Mouse (Mus musculus) right cerebral cortex, postnatal 25 days (tissue): Measurements from ENCODE around the gene Gfpt1.
A peak's percentile ranks its signal among the peaks of the same experiment; 100 is the strongest.
"Not testable (repeated sequence)": the region's sequence is repeated elsewhere in the genome, so short reads cannot be mapped to it uniquely, and the experiment has no call there.

Experiments used
- DNase-seq: peaks from one replicate; pipeline ENCODE4 v3.0.0; 2022

Gene Gfpt1

GRCm38 (mm10) chr6:87042337-87043130 is at the start of gene Gfpt1:
Gfpt1 (plus strand) TSS chr6:87042846.
- peak; percentile 97 for DNase-seq

- no peak for DNase-seq
These were observed 48.4 kb upstream of the Gfpt1 start for GRCm38 (mm10) chr6:86994254-86994653.

- DNase-seq = peak; percentile 32
These were observed 45.9 kb upstream of the Gfpt1 start for GRCm38 (mm10) chr6:86996629-86997307.

GRCm38 (mm10) chr6:86997360-86997759 is 45.3 kb upstream of the Gfpt1 start:
- no peak for DNase-seq

DNA sequence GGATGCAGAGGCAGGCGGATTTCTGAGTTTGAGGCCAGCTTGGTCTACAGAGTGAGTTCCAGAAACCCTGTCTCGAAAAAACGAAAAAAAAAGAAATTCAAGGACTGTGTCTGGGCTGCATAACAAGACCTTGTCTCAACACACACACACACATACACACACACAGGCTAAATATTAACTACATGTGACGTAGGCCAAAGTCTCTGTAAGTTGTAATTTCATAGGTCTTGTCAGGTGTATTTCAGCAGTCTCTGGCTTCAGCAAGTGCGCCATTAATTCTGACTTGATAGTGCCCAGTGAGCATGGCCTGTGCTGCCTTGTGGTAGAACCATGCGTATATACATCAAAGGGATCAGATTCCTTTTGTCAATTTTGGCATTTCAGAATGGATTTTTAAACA is 40.7 kb upstream of the Gfpt1 start:
- no peak for DNase-seq

GRCm38 (mm10) chr6:87002521-87003055 is 40.1 kb upstream of the Gfpt1 start:
- peak; percentile 69 for DNase-seq

DNA sequence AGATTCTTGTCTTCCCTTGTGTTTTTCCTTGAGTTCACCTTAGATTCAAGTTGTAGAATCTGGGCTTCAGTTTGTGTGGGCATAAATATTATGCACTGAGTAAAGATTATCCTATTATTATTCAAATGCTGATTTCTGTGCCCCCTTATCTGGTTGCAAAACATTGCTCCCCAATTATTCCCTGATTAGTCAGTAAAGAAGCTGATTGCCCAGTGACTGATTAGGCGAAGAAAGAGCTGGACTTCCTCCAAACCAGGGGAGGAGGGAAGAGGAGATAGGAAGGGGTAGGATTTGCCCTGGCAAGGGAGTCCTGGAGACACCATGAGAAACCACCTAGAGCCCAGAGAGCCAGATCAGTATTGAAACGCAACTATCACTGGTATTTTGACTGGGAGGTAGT is 38.5 kb upstream of the Gfpt1 start:
- DNase-seq = no peak

DNA sequence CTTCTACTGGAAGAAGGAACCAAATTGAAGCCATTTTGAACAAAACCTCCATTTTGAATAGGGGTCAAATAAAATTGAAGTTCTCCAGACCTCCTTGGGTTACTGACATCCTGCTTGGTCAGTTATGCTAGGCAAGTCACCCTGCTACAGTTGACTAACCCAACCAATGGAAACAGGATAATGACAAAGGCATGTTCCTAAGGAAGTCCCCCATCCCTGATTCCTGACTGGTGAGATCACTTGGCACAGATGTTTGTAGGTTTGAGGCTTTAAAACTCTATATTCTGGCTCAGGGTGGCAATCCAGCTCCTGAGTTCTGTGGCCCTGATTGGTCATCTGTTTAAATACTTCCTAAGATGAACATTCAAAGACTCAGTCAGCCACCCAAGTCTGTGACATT is 37.1 kb upstream of the Gfpt1 start:
- DNase-seq = no peak

GRCm38 (mm10) chr6:87008887-87009286 is 33.8 kb upstream of the Gfpt1 start, which contains the start of gene Nfu1:
Nfu1 (plus strand) TSS chr6:87009236.
- no peak for DNase-seq

DNA sequence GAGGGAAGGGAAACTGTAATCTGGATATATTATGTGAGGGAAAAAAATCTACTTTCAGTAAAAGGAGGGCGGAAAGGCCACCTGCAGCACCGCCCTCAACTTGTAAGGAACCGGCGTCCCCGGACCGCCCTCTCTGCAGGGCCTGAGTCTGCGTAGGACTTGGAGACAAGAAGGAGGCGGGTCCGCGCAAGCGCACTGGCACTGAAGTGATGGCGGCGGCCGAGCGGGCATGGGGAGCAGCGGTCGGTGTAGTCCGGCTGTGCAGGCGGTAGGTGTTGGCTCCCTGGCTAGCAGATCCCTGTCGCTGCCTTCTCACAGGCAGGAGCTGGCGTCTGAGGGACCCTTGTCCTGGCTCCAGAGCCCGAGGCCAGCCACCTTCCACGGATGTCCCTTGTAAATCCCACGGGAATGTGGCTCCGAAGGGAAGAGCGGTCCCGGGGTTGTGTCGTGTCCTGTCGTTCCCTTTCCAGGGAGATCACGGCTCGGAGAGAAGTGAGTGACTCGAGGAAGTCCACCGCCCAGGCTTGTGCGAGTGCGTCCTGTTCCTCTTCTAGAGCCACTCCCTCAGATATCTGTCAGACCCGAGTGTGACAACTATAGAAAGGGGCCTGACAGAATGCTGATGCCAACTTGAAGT is 32.8 kb upstream of the Gfpt1 start:
- DNase-seq = peak; percentile 92

GRCm38 (mm10) chr6:87016916-87017315 is 25.7 kb upstream of the Gfpt1 start:
- DNase-seq = no peak

DNA sequence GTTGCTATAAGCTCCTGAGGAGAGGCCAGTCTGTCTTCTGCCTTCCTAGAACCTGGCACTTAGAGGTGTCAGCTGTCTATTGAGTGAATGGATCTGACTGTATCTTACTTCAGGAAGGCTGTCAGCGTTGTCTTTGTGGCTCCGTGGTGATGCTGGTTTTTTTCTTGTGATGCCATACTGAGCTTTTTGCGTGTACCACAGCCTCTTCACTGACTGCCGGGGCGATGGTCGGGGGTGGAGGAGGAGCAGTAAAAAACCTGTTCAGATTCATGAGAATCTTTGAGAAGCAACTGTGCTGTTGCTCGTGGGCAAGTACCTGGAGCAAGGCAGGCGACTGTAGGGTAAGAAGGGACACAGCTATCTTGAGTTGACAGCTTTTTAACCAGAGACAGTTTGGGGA is 23.8 kb upstream of the Gfpt1 start:
- DNase-seq = no peak

DNA sequence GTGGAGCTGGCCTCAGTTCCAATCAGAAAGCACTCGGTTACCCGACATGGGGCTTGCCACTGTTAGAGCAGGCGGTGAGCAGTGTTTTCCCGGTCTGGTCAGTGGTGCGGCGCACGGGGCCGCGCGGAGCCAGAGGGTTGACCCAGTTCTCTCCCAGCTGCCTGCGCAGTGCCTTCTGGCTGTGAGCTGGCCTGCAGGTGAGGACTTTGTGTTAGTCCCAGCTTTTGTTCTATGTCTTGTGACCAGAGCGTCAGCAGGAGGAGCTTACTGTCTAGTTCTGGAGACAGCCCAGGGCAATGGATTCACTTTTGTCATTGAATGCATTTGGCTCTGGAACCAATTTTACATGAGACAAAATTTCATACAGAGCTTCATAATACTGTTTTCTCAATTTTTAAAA is 20.9 kb upstream of the Gfpt1 start:
- no peak for DNase-seq

- DNase-seq = no peak
These were observed 15.7 kb upstream of the Gfpt1 start for GRCm38 (mm10) chr6:87026980-87027379.

DNA sequence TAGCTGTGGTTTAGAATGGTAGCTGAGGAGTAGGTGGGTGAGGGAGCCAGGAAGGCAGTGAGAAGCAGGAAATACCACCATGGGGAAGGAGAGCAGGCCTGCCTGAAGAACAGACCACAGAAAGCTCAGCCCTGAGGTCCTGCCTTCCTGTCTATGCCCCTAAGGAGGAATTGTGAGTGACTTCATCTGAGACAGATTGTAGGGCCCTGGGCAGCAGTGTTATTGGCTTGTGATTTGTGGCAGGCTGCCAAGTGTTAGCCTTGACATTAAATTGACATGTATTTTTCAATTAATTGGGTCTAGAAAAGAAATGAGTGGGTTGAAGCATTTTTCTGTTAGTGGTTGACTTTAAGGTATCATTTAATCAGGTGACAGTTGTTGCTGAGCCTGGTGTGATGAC is 13.8 kb upstream of the Gfpt1 start:
- no peak for DNase-seq

GRCm38 (mm10) chr6:87031310-87031709 is 11.3 kb upstream of the Gfpt1 start:
- DNase-seq = not testable (repeated sequence)

DNA sequence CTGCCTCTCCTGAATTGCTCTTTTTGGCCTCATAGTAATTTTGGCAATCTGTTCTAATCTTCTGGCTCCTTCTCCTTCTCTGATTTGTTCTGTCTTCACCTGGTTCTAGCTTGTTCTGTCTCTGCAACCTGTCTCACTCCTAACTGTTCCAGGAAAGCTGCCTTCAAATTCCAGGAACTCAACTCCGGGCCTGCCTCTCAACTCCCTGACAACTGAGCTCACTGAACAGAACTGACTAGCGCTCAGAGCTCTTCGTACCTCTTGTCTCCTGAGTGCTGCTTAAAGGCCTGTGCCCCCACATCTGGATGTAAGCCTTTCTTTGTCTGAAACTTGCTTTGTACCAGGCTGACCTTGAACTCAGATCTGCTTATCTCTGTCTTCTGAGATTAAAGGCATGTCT is 10.2 kb upstream of the Gfpt1 start:
- no peak for DNase-seq

- no peak for DNase-seq
These were observed 8.3 kb upstream of the Gfpt1 start for GRCm38 (mm10) chr6:87034395-87034794.

GRCm38 (mm10) chr6:87037826-87038620 is 4.6 kb upstream of the Gfpt1 start:
- no peak for DNase-seq

DNA sequence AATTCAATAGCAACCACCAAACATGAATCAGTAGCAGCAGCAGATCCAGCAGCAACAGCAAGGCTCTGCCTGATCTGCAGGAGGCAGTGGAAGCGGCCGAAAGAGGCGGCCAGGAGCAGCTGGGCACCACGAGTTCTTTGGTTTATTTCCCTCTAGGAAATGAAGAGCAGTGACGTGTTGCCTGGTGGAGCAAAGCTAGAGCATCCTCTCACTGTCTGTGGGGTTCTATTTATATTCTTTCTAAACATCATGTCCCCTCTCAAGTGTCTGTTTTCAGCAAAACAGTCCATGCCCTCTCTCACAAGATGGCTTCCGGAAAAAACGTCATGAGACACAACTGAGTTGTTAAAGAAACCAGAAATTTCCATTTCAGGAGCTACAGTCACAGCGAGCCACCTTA is 3.5 kb upstream of the Gfpt1 start:
- no peak for DNase-seq

DNA sequence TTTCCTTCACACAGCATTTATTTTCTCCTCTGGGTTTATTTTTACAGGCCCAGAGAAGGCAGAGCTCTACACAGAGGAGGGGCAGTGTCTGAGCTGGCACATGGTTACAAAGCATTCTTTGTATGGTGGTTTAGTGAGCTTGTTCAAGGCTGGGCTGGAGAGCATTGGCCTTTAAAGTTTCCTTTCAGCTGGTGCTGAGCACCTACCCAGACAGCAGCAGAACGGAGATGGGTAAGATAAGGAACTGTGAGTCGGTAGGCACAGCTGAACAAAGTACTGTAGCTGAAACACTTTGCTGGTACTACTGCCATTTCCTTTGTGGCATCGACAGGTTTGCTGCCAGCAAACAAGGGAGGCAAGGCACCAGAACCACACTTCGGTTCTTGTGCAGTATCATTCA is 1.7 kb upstream of the Gfpt1 start:
- DNase-seq = no peak

DNA sequence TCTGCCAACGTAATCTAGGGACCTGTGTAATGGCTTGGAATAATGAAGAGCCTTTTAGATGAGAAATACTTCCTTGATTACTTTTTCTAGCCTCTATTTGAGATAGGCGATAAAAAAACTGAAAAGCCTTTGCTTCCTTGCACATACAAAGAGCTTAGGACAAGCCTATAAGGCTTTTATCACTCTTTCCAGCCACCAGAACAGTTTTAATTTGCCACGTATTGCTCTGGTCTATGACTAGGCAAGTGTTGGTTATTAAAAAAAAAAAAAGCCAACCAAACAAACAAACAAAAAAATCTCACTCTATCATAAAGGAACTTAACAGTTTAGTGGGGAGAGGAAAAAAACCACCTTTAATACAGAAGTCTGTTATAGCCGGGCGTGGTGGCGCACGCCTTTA is 1.2 kb upstream of the Gfpt1 start:
- no peak for DNase-seq

DNA sequence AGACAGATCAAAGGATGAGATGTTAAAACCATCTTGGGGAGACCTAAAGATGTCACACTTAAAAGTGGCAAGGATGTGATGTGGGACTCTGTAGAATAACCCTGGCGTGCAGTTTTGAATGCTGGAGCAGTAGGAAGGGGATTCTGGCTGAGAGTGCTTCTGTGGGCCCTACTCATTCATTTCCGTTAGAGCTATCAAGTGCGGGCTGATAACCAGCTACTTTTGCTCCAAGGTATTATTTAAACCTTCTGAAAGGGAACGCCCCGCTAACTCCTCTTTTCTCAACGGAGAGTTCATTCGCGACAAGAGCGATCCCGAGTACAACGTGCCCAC is 676 bp upstream of the Gfpt1 start:
- DNase-seq = no peak
